Mouse (Mus musculus) G1E-ER4 (cell line): ENCODE measurements around the gene Fip1l1. TPM values are rescaled to one million over a fixed set of nuclear protein-coding genes. Genes with fewer than 3 reads are reported as not detected.

Source experiments
- GATA1 ChIP-seq: IDR thresholded peaks from one replicate; pipeline ENCODE4 v1.8.0; 2012; ENCODE audit warnings: low read length, inconsistent platforms
- polyA plus RNA-seq: library from polyadenylated mRNA; stranded (reverse); fragments of >175 nt; gene quantifications from 2 replicates; pipeline ENCODE4 v1.2.3, GENCODE M21; 2012

Gene Fip1l1
- 97.3 and 139 TPM in 2 replicates for polyA plus RNA-seq

GRCm38 (mm10) chr5:74535240-74536021 is at the start of gene Fip1l1:
Gene Fip1l1, plus strand, starts transcription at chr5:74535449.
- TF ChIP-seq GATA1: no peak

- TF ChIP-seq GATA1: peak; percentile 16
These were observed 42.5 kb upstream of the Fip1l1 start for GRCm38 (mm10) chr5:74492705-74493104.

- no peak for TF ChIP-seq GATA1
These were observed 23.6 kb upstream of the Fip1l1 start for GRCm38 (mm10) chr5:74511686-74512085.

GRCm38 (mm10) chr5:74527025-74527424 is 8.2 kb upstream of the Fip1l1 start:
- TF ChIP-seq GATA1: no peak

- no peak for TF ChIP-seq GATA1
These were observed 4.5 kb upstream of the Fip1l1 start for GRCm38 (mm10) chr5:74530785-74531184.

GRCm38 (mm10) chr5:74531630-74532280 is 3.5 kb upstream of the Fip1l1 start, which contains the start of gene Scfd2:
Gene Scfd2, minus strand, starts transcription at chr5:74531759.
- TF ChIP-seq GATA1: no peak

- no peak for TF ChIP-seq GATA1
These were observed 1.1 kb downstream of the Fip1l1 start for GRCm38 (mm10) chr5:74536180-74536947.

- no peak for TF ChIP-seq GATA1
These were observed 10.4 kb downstream of the Fip1l1 start for GRCm38 (mm10) chr5:74545606-74546005.

GRCm38 (mm10) chr5:74549566-74549965 is 14.3 kb downstream of the Fip1l1 start:
- no peak for TF ChIP-seq GATA1

GRCm38 (mm10) chr5:74561151-74561550 is 25.9 kb downstream of the Fip1l1 start:
- TF ChIP-seq GATA1: no peak

GRCm38 (mm10) chr5:74571767-74572166 is 36.5 kb downstream of the Fip1l1 start:
- no peak for TF ChIP-seq GATA1

- TF ChIP-seq GATA1: no peak
These were observed 53.9 kb downstream of the Fip1l1 start for GRCm38 (mm10) chr5:74589133-74589532.

- no peak for TF ChIP-seq GATA1
These were observed 56.2 kb downstream of the Fip1l1 start for GRCm38 (mm10) chr5:74591413-74591812.

GRCm38 (mm10) chr5:74593147-74593546 is 57.9 kb downstream of the Fip1l1 start:
- no peak for TF ChIP-seq GATA1

- TF ChIP-seq GATA1: no peak
These were observed 64.8 kb downstream of the Fip1l1 start for GRCm38 (mm10) chr5:74600010-74600409.

GRCm38 (mm10) chr5:74601171-74601570 is 65.9 kb downstream of the Fip1l1 start:
- TF ChIP-seq GATA1: no peak
